Mouse (Mus musculus) induced T-regulatory cell, adult 2 months (primary cell): ENCODE measurements at regions not wholly inside any gene's neighbourhood (a gene's known extent, or its start where the extent isn't known, plus 50 kb on each side); places are given as distances from the start of the nearest gene placed in this dataset.

ENCODE experiments used
- DNase-seq: peaks from one replicate; pipeline ENCODE4 v3.0.0-alpha.2; 2012; ENCODE audit warnings: low read depth

DNA sequence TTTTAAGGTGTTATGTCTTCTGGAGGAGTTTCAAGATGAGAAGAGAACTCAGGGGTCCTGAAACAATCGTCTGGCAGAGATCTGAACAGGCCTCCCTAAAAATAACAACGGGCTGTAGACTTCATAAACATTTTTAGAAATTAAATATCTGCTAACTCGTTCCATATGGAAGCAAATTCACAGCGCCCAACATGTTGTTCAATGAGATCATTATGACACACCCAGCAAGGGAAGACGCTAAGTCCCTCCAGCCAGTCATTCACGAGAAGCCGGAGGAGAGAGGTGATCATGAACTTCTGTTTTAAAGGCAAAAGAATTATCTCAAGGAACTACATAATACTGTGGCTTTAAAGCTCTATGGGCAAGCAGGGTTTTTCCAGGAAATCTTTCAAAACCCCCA is 334.8 kb downstream of the Efna5 start:
- DNase-seq, result no peak

DNA sequence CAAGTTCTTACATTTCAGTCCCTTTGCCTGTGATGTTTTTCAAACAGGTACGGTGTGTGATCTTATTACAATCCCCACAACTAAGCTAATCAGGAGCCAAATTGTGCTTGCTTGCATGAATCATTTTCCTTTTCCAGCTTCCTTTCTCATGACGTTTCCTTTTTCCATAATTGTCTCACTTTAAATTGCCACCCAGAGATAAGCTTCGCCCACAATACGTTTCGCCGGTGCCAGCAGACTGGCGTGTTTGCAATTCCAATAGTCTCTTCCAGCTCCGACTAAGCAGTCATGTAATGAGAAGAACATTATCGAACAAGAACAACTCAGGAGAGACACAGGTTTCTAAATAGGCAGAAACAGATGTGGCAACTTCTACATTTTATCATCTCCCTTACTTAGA is 335.8 kb downstream of the Efna5 start:
- DNase-seq, result no peak

DNA sequence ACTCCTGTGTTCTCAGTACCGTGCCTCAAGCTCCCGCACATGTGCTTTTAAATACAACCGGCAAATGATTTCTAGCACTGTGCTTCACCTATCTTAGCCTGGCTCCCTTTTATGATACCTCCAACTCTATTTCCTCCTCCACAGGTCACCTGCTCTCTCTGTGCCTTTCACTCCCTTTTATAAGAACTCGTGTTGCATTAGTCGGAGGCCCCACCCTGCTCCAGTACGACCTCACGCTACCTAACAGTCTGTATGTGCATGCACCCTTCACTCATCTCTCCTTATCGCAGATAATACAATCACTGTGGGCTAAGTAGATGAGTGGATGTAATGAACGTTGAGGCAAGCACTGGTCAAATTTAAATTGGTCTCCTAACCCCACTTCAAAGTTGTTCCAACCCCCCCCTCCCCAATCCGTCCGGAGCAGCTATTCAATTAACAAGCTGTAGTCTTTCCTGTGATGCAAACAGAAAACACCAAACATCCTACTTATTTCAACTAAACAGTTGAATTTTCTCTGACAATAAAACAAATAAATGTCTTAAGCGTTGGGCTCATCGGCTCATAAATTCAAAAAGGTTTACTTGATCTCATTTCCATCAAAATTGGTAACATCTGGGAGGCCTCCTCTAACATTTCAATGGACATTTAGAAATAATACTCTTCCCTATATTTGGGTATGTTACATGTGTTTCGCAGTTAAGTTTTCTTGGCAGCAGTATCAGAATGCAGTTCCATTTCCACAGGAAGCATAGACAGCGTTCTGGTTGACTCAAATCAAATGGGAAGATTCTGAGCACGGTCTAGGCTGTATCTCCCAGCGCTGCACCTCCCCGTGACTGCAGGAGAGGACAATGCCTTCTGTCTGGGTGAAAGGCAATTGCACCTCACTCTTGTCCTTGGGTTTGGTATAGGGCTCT is 337.8 kb downstream of the Efna5 start:
- DNase-seq, result no peak

DNA sequence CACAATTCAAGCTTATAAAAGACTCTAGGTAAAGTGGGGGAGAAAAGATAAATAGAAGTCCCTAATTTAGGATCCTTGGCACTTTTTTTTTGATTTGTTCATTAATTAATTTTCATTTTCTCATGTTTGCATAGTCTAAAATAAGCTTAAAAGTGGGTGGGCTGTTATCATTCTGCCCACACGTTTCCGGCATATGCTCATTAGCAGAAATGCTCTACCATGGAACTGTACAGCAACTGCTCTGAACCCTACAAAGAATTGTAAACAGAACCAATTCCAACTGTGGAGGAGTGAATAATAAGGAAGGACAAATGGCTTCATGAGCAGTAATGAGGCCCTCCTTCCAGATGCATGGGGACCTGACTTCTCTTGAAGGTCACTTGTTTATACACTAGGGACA is 351.2 kb downstream of the Efna5 start:
- no peak for DNase-seq

DNA sequence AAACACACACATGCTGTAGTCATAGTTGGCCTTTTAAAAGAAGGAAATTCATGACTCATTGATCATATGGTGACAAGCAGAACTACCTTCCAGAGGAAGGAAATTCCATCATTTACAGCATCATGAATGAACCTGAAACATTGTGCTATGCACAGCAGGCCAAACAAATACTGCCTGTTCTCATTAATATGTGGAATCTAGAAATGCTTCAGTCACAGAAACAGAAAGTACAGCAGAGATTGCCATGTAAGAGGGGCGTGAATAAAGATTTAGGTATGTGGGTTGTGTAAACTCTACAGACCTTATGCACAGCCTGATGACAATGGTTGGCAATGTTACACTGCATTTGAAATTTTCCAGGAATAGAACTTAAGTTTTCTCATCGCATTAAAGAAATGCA is 353.6 kb downstream of the Efna5 start:
- DNase-seq, result no peak

DNA sequence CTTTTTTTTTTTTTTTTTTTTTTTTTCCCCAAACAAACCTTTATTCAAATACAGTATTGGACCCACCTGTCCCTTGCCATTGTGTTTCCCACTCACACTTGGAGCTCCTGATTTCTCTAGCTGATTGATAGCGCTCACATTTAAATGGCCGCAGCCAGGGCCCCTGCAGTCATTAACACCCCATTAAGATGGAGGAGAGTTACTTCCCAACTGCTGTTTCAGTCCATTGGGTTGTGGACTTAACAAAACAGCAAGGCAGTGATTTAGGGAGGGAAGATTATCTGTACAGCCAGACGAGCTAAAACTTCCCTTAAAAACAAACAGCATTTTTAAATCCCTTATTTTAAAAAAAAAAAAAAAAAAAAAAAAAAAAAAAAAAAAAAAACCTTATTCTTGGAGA is 367.5 kb downstream of the Efna5 start:
- DNase-seq, result no peak

DNA sequence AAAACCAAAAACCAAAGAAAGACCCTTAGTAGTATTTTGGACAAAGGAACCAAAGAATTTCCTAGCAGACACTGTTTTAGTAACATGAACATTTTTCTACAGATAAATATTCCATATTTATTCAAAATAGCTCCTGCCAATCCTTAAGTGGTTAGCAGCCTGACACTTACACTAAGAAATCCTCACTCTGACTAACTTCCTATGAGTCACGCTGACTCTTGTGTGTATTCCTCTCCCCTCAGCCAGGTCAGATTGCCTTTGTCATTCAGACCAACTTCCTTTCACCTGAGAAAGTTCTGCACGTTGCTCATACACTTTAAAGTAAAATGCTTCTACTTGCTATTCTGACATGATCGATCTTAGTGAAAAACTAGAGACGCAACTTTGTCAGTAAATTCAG is 370.9 kb downstream of the Efna5 start:
- no peak for DNase-seq

DNA sequence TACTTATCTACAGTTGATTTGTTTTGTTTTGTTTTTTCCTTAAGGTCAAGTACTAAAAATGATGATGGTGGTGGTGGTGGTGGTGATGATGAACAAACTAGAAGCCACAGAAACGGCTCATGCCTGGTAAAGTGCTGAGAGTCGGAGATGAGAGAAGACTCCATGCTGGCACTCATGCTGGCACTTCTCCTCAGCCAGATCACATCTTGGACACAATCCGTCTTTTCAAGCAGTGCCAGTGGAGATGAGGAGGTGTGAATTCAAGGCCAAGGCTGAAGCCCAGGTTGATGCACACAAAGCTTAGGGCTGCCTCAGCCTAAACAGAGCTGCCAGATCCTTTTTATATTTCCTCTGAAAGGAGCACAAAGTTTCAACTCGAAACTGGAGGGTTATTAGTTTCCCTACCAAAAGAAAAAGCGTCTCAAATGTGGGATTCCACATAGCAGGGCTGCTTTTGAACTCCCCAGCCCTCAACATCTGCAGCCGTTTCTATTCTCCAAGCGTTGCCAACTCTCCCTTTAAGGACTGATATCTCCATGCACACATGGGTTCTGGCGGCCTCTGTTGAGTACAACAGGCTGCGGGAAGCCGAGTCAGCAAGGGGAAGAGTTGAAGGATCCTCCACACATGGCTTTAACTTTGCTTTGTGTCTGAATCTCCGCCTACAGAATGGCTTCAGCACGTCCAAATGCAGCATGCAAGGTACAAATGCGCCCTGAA is 373.2 kb downstream of the Efna5 start:
- DNase-seq, result no peak

DNA sequence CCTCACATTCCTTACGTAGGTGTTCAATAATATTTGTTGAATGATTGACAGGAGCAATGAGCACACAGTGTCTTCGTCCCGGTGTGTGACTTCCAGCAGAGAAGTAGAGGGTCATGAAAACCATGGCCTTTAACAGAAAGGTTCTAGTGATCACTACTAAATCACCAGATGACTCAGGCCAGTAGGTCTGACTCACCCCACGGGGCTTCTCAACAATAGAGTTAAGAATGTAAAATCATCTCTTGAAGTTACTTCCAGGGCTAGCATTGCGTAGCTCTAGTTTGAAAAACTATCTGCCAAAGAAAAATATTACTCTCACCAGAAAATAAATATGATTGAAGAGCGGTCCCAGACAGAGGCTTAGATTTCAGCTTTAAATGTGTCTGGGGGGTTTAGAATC is 376.4 kb downstream of the Efna5 start:
- no peak for DNase-seq

DNA sequence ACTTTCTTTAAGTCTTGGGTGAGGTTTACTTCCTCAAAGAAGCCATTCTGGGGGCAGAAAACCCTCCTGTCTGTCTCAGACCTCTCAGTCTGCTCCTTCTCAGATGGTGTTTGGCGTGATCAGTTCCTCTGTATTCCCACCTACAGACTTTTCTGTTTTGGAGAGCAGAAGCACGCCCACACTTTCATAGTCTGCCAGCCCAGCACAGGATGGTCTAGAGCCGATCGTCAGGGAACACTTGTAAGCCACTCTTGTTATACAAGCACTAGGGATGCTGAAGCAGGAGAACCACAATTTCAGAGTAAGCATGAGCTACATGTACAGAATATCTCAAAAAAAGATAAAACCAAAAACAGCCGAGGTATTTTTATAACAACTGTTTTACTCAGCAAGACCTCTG is 410.4 kb downstream of the Efna5 start:
- no peak for DNase-seq

DNA sequence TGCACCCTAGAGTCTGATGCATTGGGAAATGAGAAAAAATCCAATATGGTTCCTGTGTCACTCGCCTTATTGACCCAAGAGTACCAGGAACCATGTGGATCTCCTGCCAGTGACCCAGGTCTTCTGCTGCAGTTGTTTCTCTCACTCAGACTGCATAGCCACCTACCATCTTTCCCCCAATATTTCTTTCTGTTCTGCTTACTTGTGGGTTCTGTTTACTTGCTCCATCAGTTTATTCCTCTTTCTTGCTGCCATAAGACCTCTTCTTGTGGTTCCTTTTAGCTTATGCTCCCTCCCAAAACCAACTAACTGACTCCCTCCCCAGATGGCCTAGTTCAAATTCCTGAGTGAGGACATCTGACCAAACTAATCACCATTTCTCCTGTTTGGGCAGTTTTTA is 411.8 kb downstream of the Efna5 start:
- DNase-seq, result no peak

DNA sequence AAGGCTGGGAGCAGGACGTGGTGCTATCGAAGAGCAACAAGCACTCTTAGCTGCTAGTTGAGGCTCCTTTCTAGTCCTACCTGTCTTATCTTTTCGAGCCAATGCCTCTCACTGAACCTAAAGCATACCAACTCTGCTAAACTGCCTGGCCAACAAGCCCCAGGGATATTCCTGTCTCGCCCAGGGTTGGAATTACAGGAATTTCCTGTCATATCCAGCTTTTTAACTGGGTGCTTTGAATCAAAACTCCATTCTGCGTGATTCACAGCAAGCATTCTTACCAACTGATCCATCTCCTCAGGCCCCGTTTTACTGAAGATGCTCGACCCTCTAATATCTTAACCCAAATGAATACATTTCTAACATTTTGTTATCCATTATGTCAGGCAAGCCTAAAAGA is 412.3 kb downstream of the Efna5 start:
- no peak for DNase-seq

DNA sequence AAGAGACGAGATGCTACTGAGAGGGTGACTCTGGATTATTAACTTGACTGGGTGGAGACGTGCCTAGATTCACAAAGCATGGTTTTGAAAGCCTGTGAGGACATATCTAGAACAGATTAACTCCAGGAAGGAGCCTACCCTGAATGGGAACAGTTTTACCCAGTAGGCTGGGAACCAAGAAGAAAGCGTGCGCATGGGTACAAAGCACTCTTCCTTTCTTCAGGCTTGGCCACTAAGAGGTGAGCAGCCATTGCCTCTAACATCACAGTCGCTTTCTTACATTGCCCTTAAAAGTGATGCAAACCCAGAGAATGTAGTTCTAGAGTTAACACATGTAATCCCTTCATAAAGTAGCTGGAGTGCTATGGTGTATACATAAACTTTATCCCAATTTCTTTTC is 414.0 kb downstream of the Efna5 start:
- no peak for DNase-seq

DNA sequence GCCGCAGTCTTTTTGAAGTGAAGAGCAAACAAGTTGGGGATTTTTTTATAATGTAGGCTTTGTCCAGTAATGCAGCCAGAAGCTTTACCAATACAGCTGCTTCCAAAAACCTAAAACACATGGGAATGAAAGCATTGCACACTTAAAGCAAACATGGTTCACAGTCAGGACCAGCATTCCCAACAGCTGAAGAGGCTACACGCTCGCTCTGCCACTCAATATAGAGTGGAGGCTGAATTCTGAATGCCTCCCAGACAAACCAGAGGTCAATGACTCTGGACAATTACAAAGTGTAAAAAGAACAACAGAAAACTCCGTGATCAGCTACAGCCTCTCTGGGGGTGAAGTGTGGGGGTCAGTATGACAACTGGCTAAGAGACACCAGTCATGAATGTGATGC is 416.1 kb downstream of the Efna5 start:
- no peak for DNase-seq

DNA sequence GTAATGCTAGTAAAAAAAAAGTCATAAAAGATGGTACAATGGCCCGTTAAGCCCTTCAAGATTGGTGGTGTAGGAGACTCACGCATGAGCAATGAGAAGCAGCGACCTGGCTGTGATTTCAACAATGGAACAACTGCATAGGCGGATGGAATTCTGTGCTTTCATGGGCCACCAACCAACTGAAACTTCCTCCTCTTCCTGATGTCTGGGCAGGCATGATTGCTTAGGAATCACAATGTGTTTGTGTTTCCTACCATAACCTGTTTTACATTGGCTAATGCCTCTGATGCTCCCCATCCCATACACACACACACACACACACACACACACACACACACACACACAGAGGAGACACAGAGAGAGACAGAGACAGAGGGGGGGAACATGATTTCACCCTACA is 416.9 kb downstream of the Efna5 start:
- no peak for DNase-seq

DNA sequence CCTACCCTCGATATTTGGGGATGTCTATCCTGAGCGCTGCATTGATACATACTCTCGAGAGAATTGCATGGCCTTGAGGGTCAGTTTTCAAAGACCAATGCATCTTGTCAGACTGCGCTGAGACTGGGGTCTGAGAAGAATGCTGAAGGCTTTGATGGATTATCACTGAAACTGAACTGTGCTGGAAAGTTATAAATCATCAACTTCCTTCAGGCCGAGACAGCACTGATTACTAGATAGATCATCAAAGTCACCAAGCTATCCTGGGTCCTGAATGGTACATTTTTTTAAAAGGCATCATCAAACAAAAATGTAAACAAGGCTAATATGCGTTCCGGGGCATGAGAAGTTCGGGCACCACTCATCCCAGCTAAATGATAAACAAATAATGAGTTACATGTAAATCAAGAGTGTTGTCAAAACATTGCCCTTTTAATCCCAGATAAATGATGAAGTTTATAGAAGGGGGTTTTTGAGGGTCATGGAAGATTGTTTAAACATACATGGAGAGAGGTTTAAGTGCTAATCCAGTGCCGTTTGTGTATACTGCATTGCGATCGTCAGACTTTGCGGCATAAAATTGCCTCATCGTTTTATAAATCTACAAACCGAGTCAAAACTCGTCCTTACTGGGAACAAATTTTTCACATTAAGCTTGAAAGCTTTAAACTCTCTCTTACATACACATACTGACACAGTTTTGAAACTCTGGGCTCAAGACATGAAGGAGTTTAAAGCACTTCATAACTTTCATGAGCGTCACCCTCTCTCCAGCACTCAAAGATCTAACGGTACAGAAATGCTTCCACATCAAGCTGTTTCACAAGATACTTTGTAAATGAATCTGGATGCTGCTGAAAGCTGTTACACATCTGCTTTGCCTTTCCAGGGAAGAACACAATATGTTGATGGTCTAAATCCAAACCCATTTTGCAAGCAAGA is 419.5 kb downstream of the Efna5 start:
- DNase-seq, result no peak

DNA sequence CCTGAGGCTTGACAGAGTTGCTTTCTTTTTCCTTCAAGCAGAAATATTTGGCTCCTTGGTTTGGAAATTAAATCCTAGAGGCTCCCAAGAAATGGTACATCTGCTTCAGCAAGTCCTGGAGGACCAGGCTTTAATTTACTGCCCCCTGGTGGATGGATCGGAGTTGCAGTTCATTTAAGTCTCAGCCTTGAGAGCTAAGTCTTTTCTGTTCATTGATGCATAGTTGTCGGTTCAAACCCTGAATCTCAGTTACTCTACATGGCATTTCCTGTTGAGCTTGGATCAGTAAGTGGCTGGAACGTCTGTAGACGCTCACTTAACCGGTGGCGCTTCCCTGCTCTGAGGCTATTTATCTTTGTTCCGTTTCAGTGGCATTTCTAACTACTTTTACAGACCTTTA is 422.2 kb downstream of the Efna5 start:
- peak; percentile 35 for DNase-seq

DNA sequence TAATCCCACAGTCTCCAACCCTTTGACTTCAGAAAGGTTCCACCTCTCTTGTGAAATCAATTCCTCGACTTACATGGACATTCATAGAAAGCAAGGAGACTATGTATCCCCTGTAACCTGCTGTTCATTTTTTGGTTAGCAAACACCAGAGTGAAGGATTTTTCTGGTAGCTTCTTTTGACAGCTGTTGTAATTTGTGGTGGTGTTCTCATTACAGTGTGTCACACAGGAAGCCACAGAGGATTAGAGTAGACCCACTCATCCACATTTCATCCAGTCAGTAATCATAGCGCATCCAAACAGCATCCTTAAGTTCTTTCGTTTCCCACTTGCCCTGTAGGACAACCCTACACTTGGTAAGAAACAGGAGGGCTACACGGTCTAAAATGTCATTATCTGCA is 443.1 kb downstream of the Efna5 start:
- DNase-seq, result no peak

DNA sequence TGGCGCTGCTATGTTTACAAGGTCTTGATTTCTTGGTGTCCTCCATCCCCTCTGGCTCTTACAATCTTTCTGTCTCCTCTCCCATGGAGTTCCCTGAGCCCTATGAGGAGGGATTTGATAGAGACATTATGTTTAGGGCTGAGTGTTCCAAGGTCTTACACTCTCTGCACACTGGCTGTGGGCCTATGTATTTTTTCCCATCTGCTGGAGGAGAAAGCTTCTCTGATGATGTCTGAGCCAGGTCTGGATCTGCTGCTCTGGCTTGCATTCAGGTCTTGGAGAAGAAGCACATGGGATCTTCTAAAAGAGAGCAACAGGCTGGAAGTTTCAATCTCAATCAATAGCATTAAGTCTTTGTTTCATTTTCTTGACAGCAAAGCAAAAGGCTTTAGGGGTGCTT is 445.1 kb downstream of the Efna5 start:
- no peak for DNase-seq

DNA sequence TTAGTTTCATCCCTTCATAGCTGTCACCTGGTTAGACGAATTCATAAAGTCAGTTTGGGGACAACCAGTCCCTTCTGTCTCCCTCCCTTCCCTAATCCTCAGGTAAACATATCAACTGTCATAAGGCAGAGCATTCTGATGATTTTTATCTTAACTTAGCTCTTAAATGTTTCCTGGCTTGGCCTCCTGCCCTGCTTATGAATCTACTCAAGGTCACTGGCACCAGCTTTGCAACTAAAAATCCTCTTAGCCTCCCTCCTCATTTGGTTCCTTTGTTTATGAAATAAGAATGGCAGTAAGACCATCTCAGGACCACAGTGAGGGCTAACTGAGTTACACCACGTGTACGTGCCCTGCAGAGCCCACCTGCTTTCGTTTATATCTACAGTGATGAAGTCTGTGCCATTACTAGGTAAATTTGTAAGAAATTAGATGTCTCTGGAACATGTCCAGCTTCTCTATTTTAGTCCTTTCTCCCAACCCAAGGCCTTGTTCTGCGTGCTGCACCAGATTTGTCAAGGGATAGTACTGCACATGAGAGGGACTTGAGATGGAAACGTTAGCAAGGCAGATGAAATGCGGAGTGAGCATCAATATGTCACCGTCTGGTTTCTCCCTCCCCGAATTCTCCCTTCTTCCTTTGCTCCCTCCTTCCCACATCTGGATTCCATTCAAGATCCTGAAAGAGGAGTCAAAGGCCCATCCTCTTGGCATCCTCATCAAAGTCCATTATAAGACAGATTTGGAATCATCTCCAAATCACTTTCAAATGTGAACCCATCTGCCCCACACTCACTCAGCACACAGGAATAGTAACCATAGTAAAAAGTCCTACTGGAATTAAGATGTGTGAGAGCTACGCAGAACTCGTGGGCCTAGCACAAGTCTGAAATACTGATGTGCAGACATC is 457.4 kb downstream of the Efna5 start:
- no peak for DNase-seq

DNA sequence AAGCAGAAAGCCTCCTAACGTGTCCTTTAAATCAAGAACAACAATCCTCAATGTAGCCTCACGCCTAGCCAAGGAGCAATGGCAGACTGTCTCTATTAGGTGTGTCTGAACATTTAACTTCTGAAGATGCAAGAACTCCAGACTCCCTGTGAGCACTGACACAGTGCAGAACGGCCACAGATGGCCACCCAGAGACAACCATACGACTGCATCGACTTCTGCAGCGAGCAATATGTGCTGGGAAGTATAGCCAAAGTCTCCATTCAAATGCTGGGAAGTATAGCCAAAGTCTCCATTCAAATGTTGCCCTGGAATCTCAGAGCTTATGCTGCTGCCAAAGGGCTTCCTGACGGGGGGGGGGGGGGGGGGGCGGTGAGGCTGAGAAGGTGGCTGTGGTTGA is 463.5 kb downstream of the Efna5 start:
- no peak for DNase-seq
